Mouse (Mus musculus) WW6 (cell line): ENCODE data around the gene Txk.

Experiments
- DNase-seq: peaks from one replicate; pipeline ENCODE4 v3.0.0-alpha.2; 2013; ENCODE audit warnings: low read depth, low spot score

The Txk gene

DNA sequence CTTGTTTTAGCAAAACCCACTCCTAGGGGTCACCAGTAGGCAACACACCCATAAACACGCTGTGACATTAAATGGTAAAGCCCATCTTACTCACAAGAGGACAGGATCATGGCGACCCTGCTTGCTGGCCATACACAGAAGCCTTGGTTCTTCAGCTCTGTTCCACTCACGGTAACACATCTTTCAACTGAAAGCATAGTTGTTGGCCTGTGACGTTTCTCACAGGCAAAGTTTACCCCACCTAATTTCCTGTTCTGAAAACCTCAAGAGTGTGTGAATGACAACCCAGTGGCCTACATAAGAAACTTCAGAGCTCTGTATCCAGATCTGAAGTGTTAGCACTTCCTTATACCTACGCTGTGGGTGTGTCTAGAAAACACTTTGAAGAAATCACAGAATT, at the start of gene Txk:
Gene Txk (minus strand): TSS at position 193 of the 400 bp plus-strand sequence.
- no peak for DNase-seq

- no peak for DNase-seq
These were observed 46.0 kb upstream of the Txk start for GRCm38 (mm10) chr5:72798563-72798962.

DNA sequence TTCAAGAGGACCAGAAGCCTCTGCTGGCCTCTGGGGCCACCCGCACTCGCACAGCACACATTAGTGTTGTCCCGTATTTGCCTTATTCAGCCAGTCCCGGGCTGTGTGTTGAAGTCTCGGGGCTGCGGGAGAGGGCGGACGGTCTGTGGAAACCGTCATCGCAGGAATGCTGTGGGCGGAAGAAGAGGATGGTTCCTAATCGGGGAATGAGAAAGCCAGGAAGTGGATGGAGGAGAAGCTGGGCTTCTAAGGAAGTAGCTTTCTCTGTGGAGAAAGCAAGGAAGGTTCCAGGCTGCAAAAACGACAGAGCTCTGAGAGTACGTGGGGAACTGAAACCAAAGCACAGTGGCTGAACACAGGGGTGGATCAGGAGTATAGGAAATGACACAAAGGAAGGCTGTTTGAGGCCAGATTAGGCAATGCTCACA, 43.6 kb upstream of the Txk start:
- no peak for DNase-seq

DNA sequence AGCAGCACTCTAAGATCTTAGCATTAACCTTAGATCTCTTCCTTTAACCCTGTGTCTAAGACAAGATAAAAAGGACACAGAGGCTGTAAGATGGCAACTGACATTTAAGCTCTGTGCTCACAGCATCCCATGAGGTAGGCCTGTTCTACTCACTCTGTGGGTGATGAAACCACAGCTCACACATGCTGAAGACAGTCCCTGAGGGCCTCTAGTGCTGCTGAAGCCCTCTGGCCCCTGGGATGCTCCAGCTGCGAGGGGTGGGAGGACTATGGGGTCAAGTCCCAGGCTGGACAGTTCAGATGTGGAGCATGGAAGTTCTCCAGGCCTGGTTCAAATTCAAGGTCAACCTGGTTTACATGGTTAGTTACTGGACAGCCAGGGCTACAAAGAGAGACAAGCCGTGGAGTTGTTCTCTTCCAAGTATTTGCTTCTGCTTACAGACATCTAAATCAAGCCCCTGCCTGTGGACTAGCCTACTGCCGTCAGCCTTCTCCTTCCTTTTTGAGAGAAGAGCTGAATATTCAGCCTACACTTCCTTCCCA, 40.8 kb upstream of the Txk start:
- DNase-seq: no peak

- no peak for DNase-seq
These were observed 39.2 kb upstream of the Txk start for GRCm38 (mm10) chr5:72791789-72792188.

GRCm38 (mm10) chr5:72791386-72791785, 38.8 kb upstream of the Txk start:
- no peak for DNase-seq

- no peak for DNase-seq
These were observed 32.9 kb upstream of the Txk start for GRCm38 (mm10) chr5:72785451-72785850.

DNA sequence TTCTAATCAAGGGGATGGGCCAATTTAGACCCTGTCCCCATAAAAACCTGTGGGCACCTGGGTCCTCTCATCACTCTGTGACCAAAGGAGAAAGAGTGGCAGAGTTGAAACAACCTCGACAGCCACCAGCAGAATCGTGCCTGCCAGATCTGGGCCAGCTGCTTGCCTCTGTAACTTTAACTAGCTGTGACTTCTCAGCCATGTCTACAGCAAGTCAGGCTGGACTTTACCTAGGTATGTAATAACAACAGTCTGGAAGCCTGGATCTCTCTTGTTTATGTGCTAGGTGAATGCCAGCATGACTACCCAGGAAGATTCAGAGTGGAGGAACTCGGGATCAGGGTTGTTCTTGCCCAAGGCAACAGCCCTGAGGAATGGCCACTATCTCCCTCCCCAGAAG, 32.1 kb upstream of the Txk start:
- DNase-seq: no peak

- DNase-seq: no peak
These were observed 31.4 kb upstream of the Txk start for GRCm38 (mm10) chr5:72783957-72784356.

DNA sequence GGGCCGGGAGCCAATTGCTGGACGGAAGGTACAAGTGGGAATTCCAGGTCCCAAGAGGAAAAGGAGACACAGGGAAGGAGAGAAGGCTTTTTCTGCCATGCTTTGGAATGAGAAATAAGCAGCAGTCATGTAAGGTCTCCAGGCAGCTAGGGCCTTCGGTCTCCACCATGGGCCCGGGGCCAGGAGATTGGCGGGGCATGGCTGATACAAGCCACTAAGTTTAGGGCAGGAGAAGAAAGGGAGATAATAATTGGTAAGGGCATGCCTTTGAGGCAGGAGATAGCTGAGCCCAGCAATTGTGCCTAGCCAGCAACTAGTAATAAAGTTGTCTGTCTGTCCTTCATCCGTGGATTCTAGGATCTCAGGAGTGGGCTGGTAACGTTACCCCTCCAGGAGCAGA, 30.5 kb upstream of the Txk start:
- DNase-seq: no peak

- no peak for DNase-seq
These were observed 29.2 kb upstream of the Txk start for GRCm38 (mm10) chr5:72781776-72782175.

GRCm38 (mm10) chr5:72776595-72776994, 24.0 kb upstream of the Txk start:
- no peak for DNase-seq

DNA sequence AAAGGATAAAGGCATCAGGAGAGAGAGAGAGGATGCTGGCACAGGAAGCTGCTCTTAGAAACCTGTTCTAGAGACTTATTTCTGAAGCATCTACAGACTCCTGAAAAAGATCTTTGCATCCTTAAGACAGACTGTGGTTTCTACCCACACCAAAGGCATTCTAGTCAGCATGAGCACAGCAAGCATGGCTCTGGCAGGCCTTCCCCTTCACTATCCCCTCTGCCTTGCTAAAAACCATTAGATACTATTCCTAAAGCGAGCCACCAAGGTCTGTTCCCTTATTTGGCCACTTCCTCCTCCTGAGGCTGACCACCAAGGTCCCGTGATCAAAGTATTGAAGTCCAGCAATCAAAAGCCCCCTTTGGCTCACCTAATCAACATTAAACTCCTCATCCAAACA, 23.6 kb upstream of the Txk start:
- no peak for DNase-seq

DNA sequence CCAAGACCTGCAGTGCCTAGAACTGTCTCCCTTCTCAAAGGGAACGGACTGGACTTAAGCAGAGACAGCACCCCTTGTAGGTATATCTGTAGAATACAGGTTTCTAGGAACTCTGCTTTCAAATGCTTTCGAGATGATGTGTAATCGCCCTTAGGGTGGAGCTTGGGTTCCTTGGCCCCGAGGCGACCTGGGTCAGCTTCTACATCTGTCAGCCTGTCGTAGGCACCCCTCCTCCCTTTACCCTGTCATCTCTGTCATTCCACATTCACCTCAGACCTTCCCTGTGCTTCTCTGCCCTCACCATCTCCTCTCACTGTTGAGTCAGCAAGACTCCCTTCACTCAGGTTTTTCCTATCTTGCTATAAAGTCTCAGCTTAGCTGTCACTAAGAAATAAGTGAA, 17.3 kb upstream of the Txk start:
- DNase-seq: no peak

DNA sequence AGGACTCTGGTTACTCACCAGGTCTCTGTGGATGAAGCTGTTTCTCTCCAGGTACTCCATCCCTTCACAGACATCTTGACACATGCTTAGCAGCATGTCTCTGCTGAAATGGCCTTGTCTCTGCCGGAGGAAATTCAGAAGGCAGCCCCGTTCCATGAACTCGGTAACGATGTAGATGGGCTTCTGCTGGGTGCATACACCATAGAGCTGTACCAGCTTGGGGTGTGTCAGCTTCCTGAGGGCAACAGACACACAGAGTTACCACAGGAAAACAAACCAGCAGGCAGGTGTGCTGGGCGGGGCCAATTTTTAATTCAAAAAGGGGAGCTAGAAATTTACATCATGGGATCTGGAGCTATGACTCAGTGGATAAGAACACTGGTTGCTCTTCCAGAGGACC, 11.0 kb upstream of the Txk start:
- no peak for DNase-seq

DNA sequence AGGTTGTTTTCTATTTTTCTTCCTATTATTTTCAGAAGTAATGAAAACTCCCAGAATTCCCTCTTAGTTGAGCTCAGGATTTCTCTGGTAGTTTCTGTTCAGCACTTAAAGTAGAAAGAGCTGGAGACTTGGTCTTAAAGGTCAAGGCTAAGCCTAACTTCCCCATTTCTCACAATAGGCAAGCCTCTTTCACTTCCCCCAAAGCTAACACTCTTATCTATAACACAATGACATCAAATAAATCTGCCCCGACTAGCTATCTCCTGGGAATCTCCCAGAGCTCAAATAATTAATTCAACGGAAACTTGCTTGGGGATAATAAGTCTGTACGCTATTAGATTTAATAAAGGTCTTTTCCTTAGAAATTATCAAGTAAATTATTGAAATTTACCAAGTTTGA, 10.4 kb upstream of the Txk start:
- no peak for DNase-seq

DNA sequence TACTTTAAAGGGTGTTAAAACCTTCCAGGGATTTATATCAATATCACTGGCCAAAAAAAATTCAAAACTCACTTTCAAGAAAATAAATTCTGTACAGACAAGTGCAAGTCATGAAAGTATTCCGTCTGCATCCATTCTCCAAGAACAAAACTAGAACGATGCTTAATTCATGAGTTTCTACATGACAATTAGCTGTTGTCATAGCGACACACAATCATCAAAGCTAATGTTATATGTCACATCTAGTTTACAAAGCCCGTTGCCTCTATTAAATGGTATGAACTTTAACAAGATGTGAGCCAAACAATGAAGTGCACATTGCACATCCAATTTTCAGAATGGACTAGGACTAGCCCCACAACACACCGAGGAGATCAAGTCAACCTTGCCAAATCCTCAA, 9.2 kb upstream of the Txk start:
- DNase-seq: no peak

GRCm38 (mm10) chr5:72761237-72761636, 8.7 kb upstream of the Txk start:
- no peak for DNase-seq

DNA sequence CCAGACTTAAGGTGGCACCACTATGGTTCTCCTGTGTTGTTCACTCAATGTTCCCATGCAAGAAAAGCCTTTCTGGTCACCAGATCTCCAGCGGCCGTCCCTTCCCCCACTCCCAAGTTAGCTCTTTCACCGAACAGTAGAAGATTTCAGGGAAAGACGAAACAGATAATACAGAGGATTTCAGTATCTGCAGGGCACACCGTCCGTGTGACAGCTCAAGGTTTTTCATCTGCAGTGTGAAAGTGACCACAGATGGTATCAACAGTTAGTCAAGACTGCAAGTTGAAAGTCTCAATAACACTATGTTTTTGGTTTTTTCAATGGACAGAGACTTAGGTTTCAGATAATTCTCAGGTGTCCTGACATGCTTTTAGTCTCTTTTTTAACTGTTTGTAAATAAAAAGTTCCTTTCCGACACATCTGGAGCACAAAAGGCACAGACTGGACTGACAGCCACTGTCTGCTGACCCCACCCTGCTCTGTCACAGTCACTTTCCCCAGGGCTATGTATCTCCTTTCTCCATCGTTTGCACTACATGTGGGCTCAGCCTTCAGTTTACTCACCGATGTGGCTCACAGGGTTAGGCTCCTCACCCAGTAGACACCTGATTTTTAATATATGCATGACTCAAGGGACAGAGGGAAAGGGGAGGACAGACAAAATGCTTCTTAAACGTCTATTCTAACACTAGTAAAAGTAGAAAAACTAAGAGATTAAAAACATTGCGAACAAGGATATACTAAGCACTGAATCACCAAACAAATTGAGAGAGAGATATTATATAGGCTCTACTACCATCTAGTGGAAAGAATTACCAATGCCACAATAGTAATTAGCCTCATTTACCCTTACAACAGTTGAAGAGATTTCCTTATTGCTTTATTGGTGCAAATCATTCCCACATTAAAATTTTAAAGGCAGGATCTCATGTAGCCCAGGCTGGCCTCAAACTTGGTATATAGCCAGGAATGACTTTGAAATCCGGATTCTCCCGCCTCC, 6.6 kb upstream of the Txk start:
- no peak for DNase-seq

GRCm38 (mm10) chr5:72757155-72757773, 4.7 kb upstream of the Txk start:
- DNase-seq: no peak

DNA sequence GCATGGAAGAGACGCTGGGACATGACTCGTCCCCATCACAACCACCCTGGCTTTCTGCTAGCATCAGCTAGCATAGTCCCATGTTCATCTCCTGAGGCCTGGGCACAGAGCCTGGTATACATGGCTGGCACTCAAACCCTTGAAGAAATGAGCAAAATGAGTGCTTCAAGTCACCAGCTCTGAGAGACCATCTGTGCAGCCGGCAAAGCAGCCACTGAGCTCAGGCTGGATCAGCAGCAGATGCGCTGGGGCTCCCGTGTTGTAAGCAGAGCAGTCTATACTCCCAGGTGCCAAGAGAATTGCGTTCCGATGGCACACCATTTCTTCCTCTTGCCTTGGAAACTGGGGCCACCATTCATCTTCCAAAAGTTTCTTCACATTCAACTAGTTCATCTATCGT, 3.4 kb upstream of the Txk start:
- no peak for DNase-seq

DNA sequence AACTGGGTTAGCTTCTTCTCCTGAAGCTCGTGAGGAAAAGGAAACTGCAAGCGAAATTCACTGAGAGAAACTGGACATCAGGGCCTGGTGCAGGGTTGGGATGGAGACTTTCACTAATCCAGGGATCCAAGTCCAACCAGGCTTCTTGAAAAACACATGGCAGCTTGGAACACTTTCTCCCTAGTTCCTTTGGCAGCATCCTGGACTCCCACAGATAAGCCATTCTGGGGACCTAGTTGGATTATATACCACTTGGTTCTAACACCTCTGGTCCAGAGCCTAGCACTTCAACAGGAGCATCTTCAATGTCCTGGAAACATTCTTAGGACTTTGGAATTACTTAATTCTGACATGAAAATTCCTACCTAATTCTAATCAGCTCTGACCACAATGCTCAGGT, 2.5 kb upstream of the Txk start:
- DNase-seq: no peak
